ENCODE assay signal across 24 mouse cellular contexts in genomic region chr12:102394496-102394895, GRCm38 (mm10). TPM values are rescaled to one million over a fixed set of nuclear protein-coding genes. Genes with fewer than 3 reads are reported as not detected.
DNase-seq lines count a peak whose midpoint lies in the region; ATAC-seq and TF ChIP-seq lines count a peak whose summit lies in the region.
"Had no signal": no experiment of that assay in that cellular context is flagged by ENCODE, and none has a peak within 500 bp of the region (broad histone marks: within the 10 kb centered on the region; RNA-seq: fewer than 3 reads in every experiment).

No protein-coding gene starts in this region.

- no peak overlapping the region for H3K9ac ChIP-seq in liver, adult 2 months (ENCODE audit: low read depth, low read length)
- H3K9ac ChIP-seq in liver, embryonic 12.5 days: no peak overlapping the region
- no peak overlapping the region for H3K9ac ChIP-seq in hindbrain, postnatal 0 days (replicated peaks; ENCODE audit: low read length)
- H3K9ac ChIP-seq: forebrain, embryonic 15.5 days; heart, embryonic 15.5 days; hindbrain, embryonic 13.5 days; limb, embryonic 13.5 days; liver, embryonic 14.5 days; lung, embryonic 15.5 days; midbrain, embryonic 15.5 days; neural tube, embryonic 12.5 days; stomach, embryonic 15.5 days had no signal

- H3K9me3 ChIP-seq in liver, embryonic 12.5 days (replicated peaks): no peaks in the 10 kb centered on the region
- no peaks in the 10 kb centered on the region for H3K9me3 ChIP-seq in hindbrain, postnatal 0 days (ENCODE audit: low read length)
- H3K9me3 ChIP-seq: embryonic facial prominence, embryonic 10.5 days; forebrain, embryonic 15.5 days; heart, embryonic 15.5 days; hindbrain, embryonic 13.5 days; limb, embryonic 13.5 days; lung, embryonic 15.5 days; midbrain, embryonic 15.5 days; neural tube, embryonic 12.5 days; stomach, embryonic 15.5 days had no signal

- no peak for TF ChIP-seq POLR2A in liver, adult 2 months (IDR thresholded peaks at IDR 0.05; ENCODE audit: extremely low read depth, insufficient read depth, low read length)

- H3K27ac ChIP-seq in liver, adult 2 months (replicated peaks; ENCODE audit: insufficient read depth, low read depth, low read length): no peak overlapping the region
- H3K27ac ChIP-seq in liver, embryonic 12.5 days: no peak overlapping the region
- H3K27ac ChIP-seq in hindbrain, postnatal 0 days: no peak overlapping the region
- H3K27ac ChIP-seq: embryonic facial prominence, embryonic 10.5 days; forebrain, embryonic 15.5 days; heart, embryonic 15.5 days; hindbrain, embryonic 13.5 days; limb, embryonic 13.5 days; liver, embryonic 14.5 days; lung, embryonic 15.5 days; midbrain, embryonic 15.5 days; neural tube, embryonic 12.5 days; stomach, embryonic 15.5 days had no signal

- H3K4me1 ChIP-seq in liver, adult 2 months (ENCODE audit: control insufficient read depth, insufficient read depth, low read length): no peaks in the 10 kb centered on the region
- no peaks in the 10 kb centered on the region for H3K4me1 ChIP-seq in liver, embryonic 12.5 days
- no peaks in the 10 kb centered on the region for H3K4me1 ChIP-seq in hindbrain, postnatal 0 days (ENCODE audit: insufficient read depth, low read length)
- H3K4me1 ChIP-seq: limb, embryonic 13.5 days; midbrain, embryonic 15.5 days; stomach, embryonic 15.5 days had no signal

- ATAC-seq in liver, embryonic 12.5 days: no peak
- no peak for ATAC-seq in hindbrain, postnatal 0 days
- ATAC-seq: forebrain, embryonic 15.5 days; midbrain, embryonic 15.5 days had no signal

- DNase-seq in liver, adult 2 months (ENCODE audit: extremely low read depth, low read depth, low spot score): peak; percentile 17
- DNase-seq in induced T-regulatory cell, adult 2 months (ENCODE audit: low read depth): peak; percentile 7
- peak; percentile 84 to 95 for DNase-seq in kidney, postnatal 25 days
- DNase-seq in cerebellum, postnatal 36 days: no peak
- DNase-seq in gastrocnemius, postnatal 36 days: no peak
- no peak for DNase-seq in hindbrain, postnatal 0 days (ENCODE audit: low spot score)
- DNase-seq: cerebellum, adult 9-10 months; gastrocnemius, postnatal 14 days; heart, postnatal 36 days; lung, postnatal 4 days; retina, postnatal 1 day; right cerebral cortex, postnatal 4 days; thymus, postnatal 25 days had no signal

- no peak overlapping the region for H3K4me3 ChIP-seq in liver, adult 2 months (ENCODE audit: insufficient read depth, low read depth, low read length)
- H3K4me3 ChIP-seq in liver, embryonic 12.5 days: no peak overlapping the region
- H3K4me3 ChIP-seq in hindbrain, postnatal 0 days (ENCODE audit: low read length): no peak overlapping the region
- H3K4me3 ChIP-seq: embryonic facial prominence, embryonic 10.5 days; forebrain, embryonic 15.5 days; heart, embryonic 15.5 days; hindbrain, embryonic 13.5 days; limb, embryonic 13.5 days; lung, embryonic 15.5 days; midbrain, embryonic 15.5 days; neural tube, embryonic 12.5 days; stomach, embryonic 15.5 days had no signal

- intact Hi-C loops in gastrocnemius, postnatal 36 days (cut with DNase I): no loop called here

- no peak overlapping the region for H3K4me2 ChIP-seq in liver, embryonic 12.5 days
- H3K4me2 ChIP-seq in hindbrain, postnatal 0 days (ENCODE audit: low read depth, low read length): no peak overlapping the region
- H3K4me2 ChIP-seq: forebrain, embryonic 15.5 days; heart, embryonic 15.5 days; hindbrain, embryonic 13.5 days; limb, embryonic 13.5 days; lung, embryonic 15.5 days; midbrain, embryonic 15.5 days; neural tube, embryonic 12.5 days; stomach, embryonic 15.5 days had no signal

- H3K79me2 ChIP-seq in liver, adult 2 months (ENCODE audit: control insufficient read depth, insufficient read depth, low read length): no peaks in the 10 kb centered on the region

- 89% methylated on average over 7 of the region's 7 CpGs for WGBS in liver, adult 2 months
- WGBS in liver, embryonic 12.5 days (ENCODE audit: insufficient replicate concordance): 80% methylated on average over 7 of the region's 7 CpGs
- WGBS in hindbrain, postnatal 0 days: 94% methylated on average over 7 of the region's 7 CpGs

- H3K27me3 ChIP-seq in liver, adult 2 months (ENCODE audit: control insufficient read depth, insufficient read depth, low read length): no peaks in the 10 kb centered on the region
- H3K27me3 ChIP-seq in liver, embryonic 12.5 days (replicated peaks): no peaks in the 10 kb centered on the region
- no peaks in the 10 kb centered on the region for H3K27me3 ChIP-seq in hindbrain, postnatal 0 days (ENCODE audit: insufficient read depth, low read length)
- H3K27me3 ChIP-seq: forebrain, embryonic 15.5 days; heart, embryonic 15.5 days; lung, embryonic 15.5 days; midbrain, embryonic 15.5 days; neural tube, embryonic 12.5 days; stomach, embryonic 15.5 days had no signal

- peaks cover 6% of the 10 kb centered on the region for H3K36me3 ChIP-seq in liver, adult 2 months (ENCODE audit: control insufficient read depth, insufficient read depth, low read length)
- peaks cover 15% of the 10 kb centered on the region for H3K36me3 ChIP-seq in liver, embryonic 12.5 days
- peaks cover 31% of the 10 kb centered on the region for H3K36me3 ChIP-seq in hindbrain, postnatal 0 days (ENCODE audit: insufficient read depth, low read length)

- TF ChIP-seq CTCF in liver, adult 2 months (IDR thresholded peaks at IDR 0.05; ENCODE audit: low read depth, low read length): no peak
- no peak for TF ChIP-seq CTCF in hindbrain, postnatal 0 days (IDR thresholded peaks at IDR 0.05; ENCODE audit: low read depth)

RNA-seq across cellular contexts. Expression of gene Lgmn, which starts 45.1 kb away (rescaled TPM):
- total RNA-seq in liver, adult 2 months (2014; rRNA removed): 59.6 and 60.6 TPM in 2 replicates
- 33.5 and 48.5 TPM in 2 replicates for polyA plus RNA-seq in liver, adult 2 months (2012; rRNA removed)
- 47.2 and 49.9 TPM in 2 replicates for polyA plus RNA-seq in liver, embryonic 12.5 days (2016; fragmentation: Nextera tagmentation; extraction: Ambion mirVana)
- total RNA-seq in gastrocnemius, postnatal 36 days (2021): 10 to 100 TPM; 26.2 to 27.7 TPM
- 148 TPM in 2 replicates for total RNA-seq in hindbrain, postnatal 0 days (2014; rRNA removed)
- polyA plus RNA-seq in hindbrain, postnatal 0 days (2015; fragmentation: Nextera tagmentation; extraction: Ambion mirVana): 166 and 179 TPM in 2 replicates

Comparison
In these comparisons a context has a peak if more than half of its experiments do, and no peak if none do; other contexts are left out.
1. DNase-seq: peak in liver, adult 2 months (single experiment), induced T-regulatory cell, adult 2 months (single experiment) and kidney, postnatal 25 days (2 of 2); none in cerebellum, postnatal 36 days (0 of 2), gastrocnemius, postnatal 36 days (0 of 2) and hindbrain, postnatal 0 days (single experiment).